Mouse (Mus musculus) neural tube, embryonic 14.5 days (tissue): Measurements from ENCODE around the gene Dcaf6. TPM values are rescaled to one million over a fixed set of nuclear protein-coding genes. Genes with fewer than 3 reads are reported as not detected.

Source experiments
- ATAC-seq: fragments of 200-750 bp; cut with Nextera tagmentation; 2 replicates; pipeline ENCODE4 v1.8.0; 2017; ENCODE audit warnings: low read depth, mild to moderate bottlenecking, moderate TSS enrichment, moderate library complexity
- H3K27ac ChIP-seq: fragments of 300-500 bp; sonication (generic); 2 replicates; pipeline ENCODE4 v1.5.1; 2014; ENCODE audit warnings: low read depth, mild to moderate bottlenecking, control low read depth, low read length, moderate library complexity, mixed read lengths
- H3K27me3 ChIP-seq: fragments of 300-500 bp; sonication (generic); 2 replicates; pipeline ENCODE4 v1.6.1; 2014; ENCODE audit warnings: low read length; ENCODE audit not compliant: control insufficient read depth, insufficient read depth
- H3K36me3 ChIP-seq: fragments of 300-500 bp; sonication (generic); 2 replicates; pipeline ENCODE4 v1.6.1; 2014; ENCODE audit warnings: low read length, mixed read lengths; ENCODE audit not compliant: control insufficient read depth, insufficient read depth
- H3K4me1 ChIP-seq: fragments of 300-500 bp; sonication (generic); 2 replicates; pipeline ENCODE4 v1.6.1; 2014; ENCODE audit warnings: low read length; ENCODE audit not compliant: control insufficient read depth, insufficient read depth
- H3K4me2 ChIP-seq: fragments of 300-500 bp; sonication (generic); 2 replicates; pipeline ENCODE4 v1.6.1; 2014; ENCODE audit warnings: mild to moderate bottlenecking, low read depth, low read length, control low read depth
- H3K4me3 ChIP-seq: fragments of 300-500 bp; sonication (generic); 2 replicates; pipeline ENCODE4 v1.5.1; 2014; ENCODE audit warnings: low read depth, low read length, control low read depth, mixed read lengths
- H3K9ac ChIP-seq: fragments of 300-500 bp; sonication (generic); replicated peaks from 2 replicates; pipeline ENCODE4 v1.6.1; 2014; ENCODE audit warnings: low read depth, mild to moderate bottlenecking, control low read depth, low read length, mixed read lengths
- H3K9me3 ChIP-seq: fragments of 300-500 bp; sonication (generic); 2 replicates; pipeline ENCODE4 v1.6.1; 2016; ENCODE audit warnings: low read length; ENCODE audit not compliant: control insufficient read depth
- WGBS: fragments of 180-500 bp; shearing (Covaris S2); extraction: QIAGEN DNeasy Blood & Tissue Kit; methylation state at CpG from one replicate; pipeline ENCODE4 v1.1.7; 2014; 5-methylcytosine and 5-hydroxymethylcytosine counted together
- polyA plus RNA-seq: library from polyadenylated mRNA; unstranded; fragments of >200 nt; fragmentation: Nextera tagmentation; extraction: Ambion mirVana; gene quantifications from 2 replicates; pipeline ENCODE4 v1.2.1, GENCODE M21; 2014

Gene Dcaf6
- polyA plus RNA-seq, 1 experiment from 2014 or later: 19.3 TPM

DNA sequence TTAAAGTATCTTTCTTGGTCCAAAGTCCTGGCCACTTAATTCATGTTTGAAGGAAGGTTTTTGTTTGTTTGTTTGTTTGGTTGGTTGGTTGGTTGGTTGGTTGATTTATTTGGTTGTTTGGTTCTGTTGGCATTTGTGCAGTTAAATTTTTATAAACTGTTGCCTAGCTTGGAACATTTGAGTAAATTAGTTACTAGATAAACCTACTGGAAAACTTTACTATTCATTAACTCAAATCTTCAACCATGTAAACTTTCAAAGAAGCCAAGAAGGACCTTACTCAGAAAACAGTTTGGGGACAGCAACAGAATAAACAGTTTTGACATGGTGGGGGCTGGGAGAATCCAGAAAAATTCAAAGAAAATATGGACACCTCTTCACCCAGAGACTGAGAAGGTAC lies 8.7 kb upstream of the Dcaf6 start:
- Histone ChIP-seq H3K36me3 (no peaks in the 10 kb centered on the region), H3K27me3 (no peaks in the 10 kb centered on the region), H3K9ac (no peak overlapping the region), H3K4me1 (no peaks in the 10 kb centered on the region), H3K4me3 (no peak overlapping the region), H3K27ac (no peak overlapping the region), H3K9me3 (no peaks in the 10 kb centered on the region), H3K4me2 (no peak overlapping the region)
- ATAC-seq: no peak

DNA sequence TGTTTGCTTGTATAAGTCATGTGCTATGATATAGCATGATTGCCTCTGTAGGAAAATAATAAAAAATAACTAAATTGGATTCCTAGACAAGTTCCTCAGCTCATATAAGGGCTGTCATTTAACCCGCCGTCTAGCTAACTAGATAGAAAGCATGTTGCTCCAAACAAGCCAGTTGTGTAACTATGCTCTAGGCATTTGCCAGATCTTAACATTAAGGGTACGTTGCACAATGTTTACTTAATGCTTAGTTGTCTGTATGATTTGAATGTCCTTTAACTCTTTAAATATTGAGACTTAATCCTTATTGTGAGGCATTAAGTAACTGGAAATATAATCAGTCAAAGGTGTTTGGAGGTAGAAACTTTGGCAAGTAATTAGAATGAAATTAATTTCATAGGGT lies 4.3 kb upstream of the Dcaf6 start:
- ATAC-seq: no peak
- 88% methylated on average over 3 of the region's 3 CpGs for WGBS
- H3K4me2 ChIP-seq: no peak overlapping the region
- H3K36me3 ChIP-seq: no peaks in the 10 kb centered on the region
- H3K9me3 ChIP-seq: no peaks in the 10 kb centered on the region
- no peaks in the 10 kb centered on the region for H3K27me3 ChIP-seq
- no peak overlapping the region for H3K9ac ChIP-seq
- peaks cover 4% of the 10 kb centered on the region; the same call in 1 of the 2 replicates for H3K4me1 ChIP-seq
- no peak overlapping the region for H3K4me3 ChIP-seq
- no peak overlapping the region for H3K27ac ChIP-seq

DNA sequence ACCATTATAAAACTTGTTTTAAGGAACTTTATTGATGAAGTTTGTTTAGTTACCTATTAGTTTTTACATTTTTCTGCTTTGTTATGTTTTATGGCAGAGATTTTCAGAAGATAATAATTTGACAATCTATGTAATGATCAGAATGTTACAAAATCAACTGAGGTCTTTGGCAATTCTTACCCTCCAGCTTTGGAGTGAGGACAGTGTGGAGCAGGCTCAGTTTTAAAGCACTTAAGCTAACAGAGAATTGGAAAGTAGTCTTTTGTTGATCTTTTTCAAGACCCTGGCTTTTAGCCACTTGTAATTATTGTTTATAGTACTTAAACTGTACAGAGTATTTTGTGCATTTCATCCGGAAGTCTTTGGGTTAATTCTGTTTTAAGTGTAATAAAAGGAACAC lies 2.6 kb upstream of the Dcaf6 start:
- H3K9me3 ChIP-seq: no peaks in the 10 kb centered on the region
- H3K27me3 ChIP-seq: no peaks in the 10 kb centered on the region
- no peak for ATAC-seq
- no peak overlapping the region for H3K4me2 ChIP-seq
- H3K36me3 ChIP-seq: no peaks in the 10 kb centered on the region
- H3K4me1 ChIP-seq: peaks cover 4% of the 10 kb centered on the region; the same call in 1 of the 2 replicates
- 92% methylated on average over 1 of the region's 1 CpGs for WGBS
- no peak overlapping the region for H3K9ac ChIP-seq
- H3K4me3 ChIP-seq: no peak overlapping the region
- no peak overlapping the region for H3K27ac ChIP-seq

DNA sequence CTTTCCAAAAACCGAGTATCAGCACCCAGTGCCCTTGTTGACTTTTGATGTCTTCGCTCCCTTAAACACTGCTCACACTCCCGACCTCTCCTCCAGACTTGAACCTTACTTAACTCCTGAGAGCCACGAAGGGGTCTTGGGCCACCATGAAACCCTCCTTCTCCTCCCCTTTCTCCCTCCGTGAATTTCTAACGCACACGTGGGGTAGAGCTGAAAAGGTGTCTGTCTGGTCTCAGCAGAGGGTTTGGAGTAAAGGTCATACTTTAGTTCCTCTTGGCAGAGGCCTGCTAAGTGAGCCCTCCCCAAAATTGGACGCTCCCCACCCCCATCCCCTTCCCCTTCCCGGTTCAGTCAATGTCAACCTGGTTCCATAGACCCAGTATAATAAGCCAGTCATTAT lies 1.4 kb upstream of the Dcaf6 start:
- Histone ChIP-seq H3K9ac (peak overlapping the region; percentile 66), H3K4me1 (peaks cover 4% of the 10 kb centered on the region; the same call in 1 of the 2 replicates), H3K27me3 (no peaks in the 10 kb centered on the region), H3K4me2 (peak overlapping the region; percentile 80), H3K9me3 (no peaks in the 10 kb centered on the region), H3K27ac (peak overlapping the region; percentile 66; the same call in 1 of the 2 replicates), H3K4me3 (peak overlapping the region; percentile 94), H3K36me3 (no peaks in the 10 kb centered on the region)
- 3% methylated on average over 9 of the region's 9 CpGs for WGBS
- ATAC-seq: no peak

DNA sequence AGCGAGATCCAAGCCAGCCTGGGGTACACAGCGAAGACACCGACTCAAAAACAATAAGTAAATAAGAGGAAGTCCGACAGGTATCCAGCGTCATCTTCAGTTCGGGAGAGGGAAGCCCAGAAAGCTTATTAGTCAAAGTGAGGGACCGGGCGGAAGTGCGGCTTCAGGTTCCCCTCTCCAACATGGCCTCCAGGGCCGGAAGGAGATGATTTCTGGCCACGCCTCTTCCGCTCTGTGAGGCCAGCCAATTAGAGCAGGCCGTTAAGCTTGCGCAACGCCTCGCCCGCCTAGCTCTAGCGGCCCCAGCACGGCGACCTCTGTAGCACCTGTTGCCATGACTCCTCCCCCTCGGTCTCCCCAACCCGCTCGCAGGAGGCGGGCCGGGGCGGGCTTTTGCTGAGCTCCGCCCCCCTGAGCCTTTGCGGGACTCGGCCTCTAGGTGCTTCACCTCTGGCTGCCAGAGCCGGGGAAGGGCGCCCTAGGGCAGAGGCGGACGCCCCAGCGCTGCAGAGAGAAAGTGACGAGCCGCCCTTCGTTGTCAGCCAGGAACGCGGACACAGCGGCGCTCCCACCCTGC lies 614 bp upstream of the Dcaf6 start:
- peak overlapping the region; percentile 74 for H3K9ac ChIP-seq
- H3K4me2 ChIP-seq: peak overlapping the region; percentile 92
- H3K27ac ChIP-seq: peak overlapping the region; percentile 98
- ATAC-seq: peak; percentile 98
- no peaks in the 10 kb centered on the region for H3K27me3 ChIP-seq
- under 1% methylated on average over 41 of the region's 41 CpGs for WGBS
- H3K4me1 ChIP-seq: peaks cover 4% of the 10 kb centered on the region; the same call in 1 of the 2 replicates
- H3K9me3 ChIP-seq: no peaks in the 10 kb centered on the region
- H3K4me3 ChIP-seq: peak overlapping the region; percentile 94
- no peaks in the 10 kb centered on the region for H3K36me3 ChIP-seq

DNA sequence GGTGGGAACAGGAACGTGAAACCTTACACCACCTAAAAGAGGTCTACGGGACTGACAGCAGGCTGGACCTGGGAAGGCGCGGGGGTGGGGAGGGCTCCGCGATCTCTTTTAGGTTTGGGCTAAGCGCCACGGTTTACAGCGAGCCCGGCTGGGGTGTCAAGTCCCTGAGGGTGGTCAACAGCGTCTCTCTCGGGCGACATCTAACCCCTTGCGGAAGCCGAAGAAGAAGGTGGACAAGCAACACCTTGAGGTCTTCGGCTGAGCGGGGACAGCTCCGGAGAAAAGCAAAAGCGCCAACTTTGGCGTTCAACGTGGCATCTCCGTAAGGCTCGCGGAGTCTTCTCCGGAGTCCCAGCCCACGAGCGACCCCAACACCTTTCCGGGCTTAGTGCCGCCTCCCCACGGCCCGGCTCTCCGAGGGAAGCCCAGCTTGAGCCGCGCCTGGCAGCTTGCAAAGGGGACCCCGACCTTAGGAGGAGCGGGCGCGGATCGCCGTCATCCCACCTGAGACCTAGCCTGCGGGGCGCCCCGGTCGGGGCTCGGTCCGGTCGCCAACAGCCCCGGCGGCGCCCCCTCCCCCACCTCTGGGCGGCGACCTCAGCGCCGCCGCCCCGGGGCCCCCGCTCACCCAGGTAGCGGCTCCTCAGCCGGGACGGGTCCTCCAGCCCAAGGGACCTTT lies 633 bp downstream of the Dcaf6 start:
- no peaks in the 10 kb centered on the region for H3K9me3 ChIP-seq
- H3K4me2 ChIP-seq: peak overlapping the region; percentile 92
- no peaks in the 10 kb centered on the region for H3K36me3 ChIP-seq
- H3K4me1 ChIP-seq: peaks cover 4% of the 10 kb centered on the region; the same call in 1 of the 2 replicates
- H3K27me3 ChIP-seq: no peaks in the 10 kb centered on the region
- H3K9ac ChIP-seq: peak overlapping the region; percentile 74
- ATAC-seq: no peak
- peak overlapping the region; percentile 98 for H3K27ac ChIP-seq
- under 1% methylated on average over 57 of the region's 60 CpGs for WGBS
- peak overlapping the region; percentile 94 for H3K4me3 ChIP-seq

DNA sequence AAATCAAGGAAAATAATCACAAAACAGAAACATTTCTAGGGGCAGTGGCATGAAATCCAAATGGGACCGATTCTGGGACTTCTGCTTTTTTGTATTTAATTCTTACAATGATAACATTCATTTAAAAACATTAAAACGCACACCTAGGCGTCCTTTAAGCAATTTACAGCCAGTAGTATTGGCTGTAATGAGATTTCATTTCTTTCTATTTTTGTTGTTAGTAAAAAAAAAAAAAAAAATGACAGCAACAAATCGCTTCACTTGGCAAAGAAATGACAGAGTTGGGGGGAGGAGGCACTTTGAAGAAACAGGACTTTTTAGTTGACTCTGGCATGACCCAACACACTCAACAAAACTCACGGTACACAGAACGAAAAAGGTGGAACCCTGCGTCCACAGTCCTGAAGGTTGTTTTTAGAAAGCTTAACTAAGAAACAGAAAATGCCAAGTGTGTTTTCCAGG lies 1.2 kb downstream of the Dcaf6 start:
- ATAC-seq: no peak
- H3K9me3 ChIP-seq: no peaks in the 10 kb centered on the region
- H3K4me1 ChIP-seq: peaks cover 4% of the 10 kb centered on the region; the same call in 1 of the 2 replicates
- 16% methylated on average over 7 of the region's 7 CpGs for WGBS
- no peak overlapping the region for H3K27ac ChIP-seq
- H3K9ac ChIP-seq: peak overlapping the region; percentile 74
- H3K4me2 ChIP-seq: peak overlapping the region; percentile 92
- no peaks in the 10 kb centered on the region for H3K27me3 ChIP-seq
- peak overlapping the region; percentile 94 for H3K4me3 ChIP-seq
- no peaks in the 10 kb centered on the region for H3K36me3 ChIP-seq

DNA sequence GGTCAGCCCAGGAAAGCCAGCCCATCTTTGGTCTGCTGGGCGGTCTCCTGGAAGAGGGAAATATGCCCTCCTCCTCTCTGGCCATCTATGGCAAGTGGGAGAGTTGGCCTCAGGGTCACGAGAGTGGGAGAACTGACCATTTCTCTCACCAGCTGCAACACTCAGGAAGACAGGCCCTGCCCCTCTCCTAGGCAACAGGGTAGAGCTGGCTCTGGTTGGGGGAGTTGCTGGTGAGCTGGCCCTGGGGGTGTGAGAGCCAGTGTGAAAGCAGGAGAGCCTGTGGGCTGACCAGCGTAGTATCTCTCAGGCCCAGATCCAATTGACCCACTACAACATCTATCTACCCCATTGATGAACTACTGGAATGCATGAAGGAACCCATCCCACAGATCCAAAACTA lies 18.6 kb downstream of the Dcaf6 start:
- WGBS: 83% methylated on average over 3 of the region's 3 CpGs
- Histone ChIP-seq H3K4me1 (no peaks in the 10 kb centered on the region), H3K27me3 (no peaks in the 10 kb centered on the region), H3K4me3 (no peak overlapping the region), H3K9me3 (no peaks in the 10 kb centered on the region), H3K36me3 (no peaks in the 10 kb centered on the region), H3K27ac (no peak overlapping the region), H3K9ac (no peak overlapping the region), H3K4me2 (no peak overlapping the region)
- no peak for ATAC-seq

DNA sequence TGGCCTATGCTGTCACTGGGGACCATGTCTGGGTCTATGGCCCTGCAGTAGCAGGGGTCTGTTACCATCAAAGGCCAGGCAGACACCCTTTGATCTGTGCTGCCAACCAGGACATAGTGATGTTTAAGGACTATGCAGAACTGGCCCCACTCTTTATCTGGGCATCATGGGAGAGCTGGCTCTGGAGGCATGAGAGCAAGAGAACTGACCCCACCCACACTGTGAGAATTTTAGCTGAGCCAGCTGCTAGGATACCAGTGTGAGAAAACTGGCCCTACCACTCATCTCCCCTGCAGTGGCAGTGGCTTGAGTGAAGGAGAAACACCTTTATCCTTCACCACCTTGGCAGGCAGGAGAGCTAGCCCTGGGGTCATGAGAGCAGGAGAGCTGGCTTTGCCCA lies 19.1 kb downstream of the Dcaf6 start:
- H3K9me3 ChIP-seq: no peaks in the 10 kb centered on the region
- H3K27ac ChIP-seq: no peak overlapping the region
- ATAC-seq: no peak
- no peak overlapping the region for H3K4me3 ChIP-seq
- H3K36me3 ChIP-seq: no peaks in the 10 kb centered on the region
- H3K4me1 ChIP-seq: no peaks in the 10 kb centered on the region
- H3K9ac ChIP-seq: no peak overlapping the region
- no peak overlapping the region for H3K4me2 ChIP-seq
- no peaks in the 10 kb centered on the region for H3K27me3 ChIP-seq
